Comparison of ENCODE assay signal across 8 mouse cellular contexts in genomic region chr7:45715090-45715708, GRCm38 (mm10). TPM values are rescaled to one million over a fixed set of nuclear protein-coding genes. Genes with fewer than 3 reads are reported as not detected.
A peak's percentile ranks its signal among the peaks of the same experiment; 100 is the strongest.
DNase-seq lines count a peak whose midpoint lies in the region; ATAC-seq and TF ChIP-seq lines count a peak whose summit lies in the region.

TSS of gene Rpl18 (plus strand) at chr7:45715457.

- H3K4me1 ChIP-seq in MEL (ENCODE audit: control insufficient read depth in 1 of 2, insufficient read depth in 2 of 2, low read length in 2 of 2): peaks cover 0 to 5% of the 10 kb centered on the region in 2 experiments; a peak in 1 of 4 replicates
- peaks cover 21% of the 10 kb centered on the region for H3K4me1 ChIP-seq in cerebellum, adult 2 months (ENCODE audit: control insufficient read depth, insufficient read depth, low read length)
- peaks cover 18% of the 10 kb centered on the region for H3K4me1 ChIP-seq in lung, postnatal 0 days (ENCODE audit: insufficient read depth, low read depth, low read length)

- TF ChIP-seq RAD21 in MEL (IDR thresholded peaks at IDR 0.05; ENCODE audit: low read depth, low read length): no peak

- no peaks in the 10 kb centered on the region for H3K27me3 ChIP-seq in MEL (ENCODE audit: control insufficient read depth in 1 of 2, insufficient read depth in 2 of 2, low read length in 2 of 2)
- H3K27me3 ChIP-seq in cerebellum, adult 2 months (ENCODE audit: control insufficient read depth, insufficient read depth, low read length): no peaks in the 10 kb centered on the region
- H3K27me3 ChIP-seq in lung, postnatal 0 days (replicated peaks; ENCODE audit: insufficient read depth, low read length): no peaks in the 10 kb centered on the region

- H3K4me3 ChIP-seq in MEL (ENCODE audit: control insufficient read depth in 1 of 2, insufficient read depth in 1 of 2, low read depth in 2 of 2, low read length in 2 of 2): peak within 1 kb of the TSS; percentile 71
- peak within 1 kb of the TSS; percentile 93 for H3K4me3 ChIP-seq in cerebellum, adult 2 months (replicated peaks; ENCODE audit: insufficient read depth, low read depth, low read length)
- H3K4me3 ChIP-seq in lung, postnatal 0 days (ENCODE audit: low read depth, low read length): peak within 1 kb of the TSS; percentile 58

- peak; percentile 84 to 85 for ATAC-seq in hematopoietic stem cell, adult 5-6 weeks (replicated peaks in 1 of 2; ENCODE audit: insufficient read depth in 1 of 2, low FRiP score in 2 of 2, low TSS enrichment in 1 of 2, low read depth in 1 of 2, poor library complexity in 2 of 2, severe bottlenecking in 2 of 2)
- ATAC-seq in lung, postnatal 0 days: peak; percentile 91

- H3K9ac ChIP-seq in MEL (ENCODE audit: control insufficient read depth, low read depth, low read length, poor library complexity, severe bottlenecking): peak within 1 kb of the TSS; percentile 99
- peak within 1 kb of the TSS; percentile 75 for H3K9ac ChIP-seq in lung, postnatal 0 days (replicated peaks; ENCODE audit: low read depth)

- TF ChIP-seq POLR2A in MEL (IDR thresholded peaks at IDR 0.05; ENCODE audit: control insufficient read depth in 1 of 2, insufficient read depth in 1 of 2, low read depth in 1 of 2, low read length in 2 of 2, poor library complexity in 1 of 2): peak; percentile 58 to 68; a peak in 2 of 4 replicates
- TF ChIP-seq POLR2A in cerebellum, adult 2 months (IDR thresholded peaks at IDR 0.05; ENCODE audit: borderline replicate concordance, insufficient read depth, low read length): peak; percentile 73

- peaks cover 48% of the 10 kb centered on the region for H3K79me2 ChIP-seq in MEL (ENCODE audit: control insufficient read depth, insufficient read depth, low read length, poor library complexity)

- no peak for TF ChIP-seq CTCF in MEL (IDR thresholded peaks at IDR 0.05 in 2 of 3, conservative IDR thresholded peaks at IDR 0.05 in 1 of 3; ENCODE audit: control insufficient read depth in 1 of 3, insufficient read depth in 1 of 3, low read depth in 2 of 3, low read length in 3 of 3, poor library complexity in 1 of 3, severe bottlenecking in 1 of 3)
- no peak for TF ChIP-seq CTCF in cerebellum, adult 2 months (IDR thresholded peaks at IDR 0.05; ENCODE audit: borderline replicate concordance, insufficient read depth, low read depth, low read length)
- TF ChIP-seq CTCF in lung, postnatal 0 days (IDR thresholded peaks at IDR 0.05): no peak

- peaks cover 0 to 2% of the 10 kb centered on the region in 2 experiments; a peak in 2 of 4 replicates for H3K36me3 ChIP-seq in MEL (ENCODE audit: control insufficient read depth in 1 of 2, insufficient read depth in 2 of 2, low read length in 2 of 2)
- peaks cover 21% of the 10 kb centered on the region for H3K36me3 ChIP-seq in lung, postnatal 0 days (ENCODE audit: insufficient read depth, low read length)

- peak within 1 kb of the TSS; percentile 96 for H3K27ac ChIP-seq in MEL (ENCODE audit: control insufficient read depth, low read depth, low read length)
- H3K27ac ChIP-seq in cerebellum, adult 2 months (ENCODE audit: insufficient read depth, low read length): peak within 1 kb of the TSS; percentile 37
- H3K27ac ChIP-seq in lung, postnatal 0 days (ENCODE audit: low read length): peak within 1 kb of the TSS; percentile 83

- 8% methylated on average over 34 of the region's 34 CpGs for WGBS in cerebellum, adult 2 months
- 6% methylated on average over 33 of the region's 34 CpGs for WGBS in lung, postnatal 0 days

- no peak for TF ChIP-seq EP300 in MEL (IDR thresholded peaks at IDR 0.05; ENCODE audit: low read depth in 1 of 2, low read length in 2 of 2)
- TF ChIP-seq EP300 in lung, postnatal 0 days (IDR thresholded peaks at IDR 0.05): no peak

- H3K9me3 ChIP-seq in MEL (replicated peaks; ENCODE audit: insufficient read depth, low read length): no peaks in the 10 kb centered on the region
- H3K9me3 ChIP-seq in lung, postnatal 0 days (ENCODE audit: low read length): no peaks in the 10 kb centered on the region

- H3K4me2 ChIP-seq in lung, postnatal 0 days (replicated peaks; ENCODE audit: low read depth, low read length): peak within 1 kb of the TSS; percentile 90

- DNase-seq in MEL (ENCODE audit: low read depth, low spot score): peak; percentile 98
- DNase-seq in cerebellum, adult 2 months: peak; percentile 96 to 99
- peak; percentile 95 for DNase-seq in forelimb bud, embryonic 11.5 days (ENCODE audit: low read depth, low spot score)
- peak; percentile 99 for DNase-seq in layer of hippocampus, adult 9-11 months
- peak; percentile 99 for DNase-seq in lung, postnatal 0 days (ENCODE audit: low spot score)
- peak; percentile 93 for DNase-seq in ovary, postnatal 14 days (ENCODE audit: low spot score)
- peak; percentile 99 for DNase-seq in thymus, postnatal 14 days

TF ChIP-seq in MEL, 35 proteins besides CTCF, POLR2A, EP300 and RAD21:
- TF ChIP-seq KAT2A (conservative IDR thresholded peaks at IDR 0.05; ENCODE audit: low read depth, low read length) (peak; percentile 67), MYC (IDR thresholded peaks at IDR 0.05; ENCODE audit: low read depth, low read length) (peak; percentile 74), TAL1 (IDR thresholded peaks at IDR 0.05; ENCODE audit: low read length) (no peak), ZC3H11A (IDR thresholded peaks at IDR 0.05; ENCODE audit: low read depth, low read length) (no peak), NELFE (IDR thresholded peaks at IDR 0.05; ENCODE audit: low read depth, low read length) (peak; percentile 47), MXI1 (IDR thresholded peaks at IDR 0.05; ENCODE audit: low read depth, low read length) (peak; percentile 73), POLR2AphosphoS5 (IDR thresholded peaks at IDR 0.05; ENCODE audit: borderline replicate concordance, low read depth, low read length) (no peak), JUND (IDR thresholded peaks at IDR 0.05; ENCODE audit: low read depth, low read length) (no peak), ZNF384 (IDR thresholded peaks at IDR 0.05; ENCODE audit: low read depth, low read length) (no peak), SMC3 (IDR thresholded peaks at IDR 0.05; ENCODE audit: low read depth, low read length) (no peak), UBTF (IDR thresholded peaks at IDR 0.05; ENCODE audit: borderline replicate concordance, insufficient read depth, low read depth, low read length) (no peak), SIN3A (IDR thresholded peaks at IDR 0.05; ENCODE audit: low read length) (peak; percentile 97), GATA1 (IDR thresholded peaks at IDR 0.05; ENCODE audit: low read depth, low read length) (no peak), TCF12 (IDR thresholded peaks at IDR 0.05; ENCODE audit: low read depth, low read length) (peak; percentile 35; the same call in 1 of the 2 replicates), GABPA (IDR thresholded peaks at IDR 0.05; ENCODE audit: low read depth, low read length) (0 out of 2 replicates have a peak, but pooled peaks have one; percentile 30), ETS1 (IDR thresholded peaks at IDR 0.05; ENCODE audit: low read depth, low read length) (peak; percentile 73; the same call in 1 of the 2 replicates), RCOR1 (IDR thresholded peaks at IDR 0.05; ENCODE audit: low read depth, low read length) (no peak), MAZ (IDR thresholded peaks at IDR 0.05; ENCODE audit: low read depth, low read length) (peak; percentile 94; the same call in 1 of the 2 replicates), POLR2AphosphoS2 (IDR thresholded peaks at IDR 0.05; ENCODE audit: low read length) (peak; percentile 90), CHD1 (IDR thresholded peaks at IDR 0.05; ENCODE audit: low read depth, low read length) (no peak), ELF1 (IDR thresholded peaks at IDR 0.05; ENCODE audit: low read depth, low read length) (peak; percentile 52; the same call in 1 of the 2 replicates), ZMIZ1 (IDR thresholded peaks at IDR 0.05; ENCODE audit: low read depth, low read length) (peak; percentile 40; the same call in 1 of the 2 replicates), USF2 (IDR thresholded peaks at IDR 0.05; ENCODE audit: borderline replicate concordance in 1 of 2, insufficient read depth in 1 of 2, low read depth in 1 of 2, low read length in 2 of 2) (no peak), MAX (IDR thresholded peaks at IDR 0.05; ENCODE audit: low read length) (peak; percentile 42; the same call in 1 of the 2 replicates), HCFC1 (IDR thresholded peaks at IDR 0.05; ENCODE audit: low read depth, low read length) (peak; percentile 97), ZKSCAN1 (IDR thresholded peaks at IDR 0.05; ENCODE audit: low read depth, low read length) (no peak), USF1 (IDR thresholded peaks at IDR 0.05; ENCODE audit: low read depth, low read length) (no peak), BHLHE40 (IDR thresholded peaks at IDR 0.05; ENCODE audit: borderline replicate concordance, low read depth, low read length) (no peak), CHD2 (IDR thresholded peaks at IDR 0.05; ENCODE audit: low read length) (peak; percentile 50; the same call in 1 of the 2 replicates), NRF1 (IDR thresholded peaks at IDR 0.05; ENCODE audit: insufficient read depth, low read depth, low read length, poor library complexity, severe bottlenecking) (peak; percentile 52; the same call in 1 of the 2 replicates), TBP (IDR thresholded peaks at IDR 0.05; ENCODE audit: low read depth, low read length) (peak; percentile 62)

RNA-seq across cellular contexts. Expression of gene Rpl18, which starts in this region (rescaled TPM):
- total RNA-seq in MEL (2012; rRNA removed): 3,210 and 3,724 TPM in 2 replicates
- 1,000 to 10,000 TPM in 1 of 2 experiments, not detected in 1; 3,544 TPM for polyA plus RNA-seq in MEL (2012; ENCODE audit: insufficient read depth in 1 of 2, insufficient read length in 2 of 2, low read depth in 1 of 2, low replicate concordance in 2 of 2, missing spikeins in 1 of 2)
- polyA plus RNA-seq in cerebellum, adult 2 months (2012; rRNA removed): 350 and 359 TPM in 2 replicates
- total RNA-seq in hematopoietic stem cell, adult 5-6 weeks (2017): 1,764 and 1,816 TPM in 2 replicates
- polyA plus RNA-seq in lung, postnatal 0 days (2015; fragmentation: Nextera tagmentation; extraction: Ambion mirVana): 720 and 782 TPM in 2 replicates

Comparison
In these comparisons a context has a peak if more than half of its experiments do, and no peak if none do; other contexts are left out.
1. Peak in every context shown above with its lines: DNase-seq, ATAC-seq, H3K4me3 ChIP-seq and H3K27ac ChIP-seq.
2. H3K27ac ChIP-seq: peak in every context shown above with its lines; median percentile 96 in MEL; 83 in lung, postnatal 0 days; 37 in cerebellum, adult 2 months.